Mouse (Mus musculus) bone marrow, adult 2 months (tissue): ENCODE data around the gene Aifm2.

Source experiments
- CTCF ChIP-seq: fragments of 200-500 bp; IDR thresholded peaks from 2 replicates; pipeline ENCODE4 v1.5.1; 2011; ENCODE audit warnings: low read length, control low read depth; ENCODE audit not compliant: control insufficient read depth, insufficient read depth
- POLR2A ChIP-seq: fragments of 200-500 bp; IDR thresholded peaks from 2 replicates; pipeline ENCODE4 v1.6.1; 2011; ENCODE audit warnings: low read depth, mild to moderate bottlenecking, control low read depth, low read length, borderline replicate concordance; ENCODE audit not compliant: control insufficient read depth

- no peak for TF ChIP-seq CTCF
- no peak for TF ChIP-seq POLR2A
Observed at GRCm38 (mm10) chr10:61695703-61696559, 19.1 kb upstream of the Aifm2 start.
